Mouse (Mus musculus) ES-Bruce4 (cell line): ENCODE results near the gene Timmdc1. TPM values are rescaled to one million over a fixed set of nuclear protein-coding genes. Genes with fewer than 3 reads are reported as not detected.
A peak's percentile ranks its signal among the peaks of the same experiment; 100 is the strongest.

Source experiments
- H3K27ac ChIP-seq: 2 replicates; pipeline ENCODE4 v1.5.1; 2012; ENCODE audit warnings: low read length, inconsistent platforms; ENCODE audit not compliant: insufficient read depth
- H3K27me3 ChIP-seq: 2 replicates; pipeline ENCODE4 v1.6.1; 2012; ENCODE audit warnings: mild to moderate bottlenecking, low read length, inconsistent platforms; ENCODE audit not compliant: control insufficient read depth, poor library complexity, insufficient read depth, severe bottlenecking
- H3K36me3 ChIP-seq: 2 replicates; pipeline ENCODE4 v1.6.1; 2012; ENCODE audit warnings: inconsistent platforms, mild to moderate bottlenecking, low read length, moderate library complexity; ENCODE audit not compliant: control insufficient read depth, poor library complexity, insufficient read depth, severe bottlenecking
- H3K4me1 ChIP-seq: one replicate; pipeline ENCODE4 v1.8.1; 2011; ENCODE audit warnings: low read length; ENCODE audit not compliant: control insufficient read depth, insufficient read depth
- H3K4me3 ChIP-seq: 2 replicates; pipeline ENCODE4 v1.5.1; 2011; ENCODE audit warnings: low read depth, mild to moderate bottlenecking, low read length
- H3K9ac ChIP-seq: 2 replicates; pipeline ENCODE4 v1.6.1; 2012; ENCODE audit warnings: low read depth, mild to moderate bottlenecking, inconsistent platforms; ENCODE audit not compliant: poor library complexity, severe bottlenecking
- H3K9me3 ChIP-seq: replicated peaks from 2 replicates; pipeline ENCODE4 v1.6.1; 2012; ENCODE audit warnings: mild to moderate bottlenecking, low read length, inconsistent platforms; ENCODE audit not compliant: control insufficient read depth, poor library complexity, insufficient read depth, severe bottlenecking
- CTCF ChIP-seq: IDR thresholded peaks from one replicate; pipeline ENCODE4 v1.8.1; 2011; ENCODE audit warnings: low read depth, low read length
- EP300 ChIP-seq: IDR thresholded peaks from 2 replicates; pipeline ENCODE4 v1.6.1; 2011; ENCODE audit warnings: low read depth, low read length; ENCODE audit not compliant: insufficient read depth
- POLR2A ChIP-seq: IDR thresholded peaks from one replicate; pipeline ENCODE4 v1.8.1; 2011; ENCODE audit warnings: low read length; ENCODE audit not compliant: insufficient read depth
- polyA plus RNA-seq: library from polyadenylated mRNA; stranded (reverse); fragments of >200 nt; gene quantifications from 2 replicates; pipeline ENCODE4 v1.2.4, GENCODE M21; 2011; ENCODE audit warnings: low read depth; ENCODE audit not compliant: missing spikeins, insufficient read depth, insufficient read length

Gene Timmdc1
- polyA plus RNA-seq, 1 experiment: 46.4 TPM

DNA sequence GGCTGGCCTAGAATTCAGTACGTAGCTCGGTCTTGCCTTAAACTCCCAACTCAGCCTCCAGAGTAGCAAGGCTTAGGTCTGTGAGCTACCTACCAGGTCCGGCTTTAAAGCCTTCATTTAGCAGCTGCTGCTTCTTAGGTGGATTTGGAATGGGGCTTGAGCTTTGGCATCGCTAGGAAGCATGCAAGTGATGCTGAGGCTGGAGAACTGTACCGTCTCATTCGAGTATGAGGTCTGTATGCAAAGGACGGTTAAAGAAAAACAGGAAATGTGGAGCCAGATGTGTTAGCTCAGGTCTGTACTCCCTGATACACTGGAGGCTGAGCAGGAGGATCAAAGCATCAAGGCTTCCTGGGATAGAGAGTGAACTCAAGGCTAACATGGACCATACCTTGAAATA is 60.3 kb downstream of the Timmdc1 start:
- Histone ChIP-seq H3K4me3 (no peak overlapping the region), H3K4me1 (peaks cover 2% of the 10 kb centered on the region), H3K9ac (no peak overlapping the region), H3K27me3 (no peaks in the 10 kb centered on the region), H3K9me3 (no peaks in the 10 kb centered on the region), H3K27ac (no peak overlapping the region), H3K36me3 (no peaks in the 10 kb centered on the region)
- TF ChIP-seq CTCF: no peak
- TF ChIP-seq EP300: no peak
- TF ChIP-seq POLR2A: no peak

GRCm38 (mm10) chr16:38461749-38462148 is 60.7 kb downstream of the Timmdc1 start:
- no peaks in the 10 kb centered on the region for H3K36me3 ChIP-seq
- H3K4me3 ChIP-seq: no peak overlapping the region
- H3K27me3 ChIP-seq: no peaks in the 10 kb centered on the region
- no peaks in the 10 kb centered on the region for H3K9me3 ChIP-seq
- no peak for TF ChIP-seq POLR2A
- no peak for TF ChIP-seq EP300
- no peak for TF ChIP-seq CTCF
- H3K27ac ChIP-seq: no peak overlapping the region
- H3K9ac ChIP-seq: no peak overlapping the region
- peaks cover 2% of the 10 kb centered on the region for H3K4me1 ChIP-seq

DNA sequence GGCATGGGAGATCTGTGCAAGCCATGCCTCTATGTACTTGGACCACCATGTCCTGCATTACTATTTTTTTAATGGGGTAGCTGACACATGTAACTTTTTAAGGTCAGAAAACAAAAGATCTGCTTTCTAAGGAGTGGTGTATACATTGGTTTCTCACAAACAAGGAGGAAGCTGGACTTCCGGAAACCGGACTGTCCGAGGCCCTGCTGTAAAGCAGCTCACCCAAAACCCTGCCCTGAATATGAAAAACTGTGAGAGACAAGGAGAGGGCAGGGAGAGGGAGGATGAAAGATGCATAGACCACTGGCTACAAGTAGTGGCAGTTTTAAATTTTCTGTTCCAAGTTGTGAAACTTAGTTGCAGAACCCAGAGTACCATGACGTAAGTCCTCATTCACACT is 62.5 kb downstream of the Timmdc1 start:
- Histone ChIP-seq H3K36me3 (no peaks in the 10 kb centered on the region), H3K27me3 (no peaks in the 10 kb centered on the region), H3K4me1 (peaks cover 6% of the 10 kb centered on the region), H3K9me3 (no peaks in the 10 kb centered on the region), H3K27ac (no peak overlapping the region), H3K9ac (no peak overlapping the region), H3K4me3 (no peak overlapping the region)
- TF ChIP-seq CTCF (no peak), EP300 (no peak), POLR2A (no peak)

DNA sequence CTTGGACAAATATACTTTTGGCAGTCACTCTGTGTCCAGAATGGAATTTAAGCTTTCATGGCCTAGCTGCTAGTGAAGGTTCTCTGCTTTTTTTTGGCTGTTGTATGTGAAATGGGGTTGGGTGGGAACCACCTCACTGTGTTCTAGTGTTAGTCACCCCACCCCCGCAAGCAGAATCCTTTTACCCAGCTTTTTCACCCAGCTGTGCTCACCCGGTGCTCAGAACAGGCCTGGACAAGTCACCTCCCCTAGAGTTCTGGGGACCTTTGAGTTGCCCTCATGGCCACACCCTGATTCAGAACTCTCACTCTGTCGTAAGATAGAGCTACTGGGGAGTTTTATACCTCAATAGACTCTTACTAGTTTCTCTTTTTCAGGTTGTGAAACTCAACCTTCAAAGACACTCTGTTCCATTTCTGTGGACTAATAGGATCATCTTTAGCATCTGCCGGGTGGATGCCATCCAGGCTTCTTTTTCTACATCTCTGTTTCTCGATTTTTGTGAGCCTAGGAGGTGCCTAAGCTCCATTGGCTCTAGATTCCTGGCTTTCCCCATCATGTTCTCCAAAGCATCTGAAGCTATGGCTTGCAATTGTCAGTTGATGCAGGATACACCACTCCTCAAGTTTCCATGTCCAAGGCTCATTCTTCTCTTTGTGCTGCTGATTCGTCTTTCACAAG is 63.7 kb downstream of the Timmdc1 start:
- Histone ChIP-seq H3K36me3 (no peaks in the 10 kb centered on the region), H3K4me3 (no peak overlapping the region), H3K9ac (no peak overlapping the region), H3K9me3 (no peaks in the 10 kb centered on the region), H3K4me1 (peaks cover 6% of the 10 kb centered on the region), H3K27me3 (no peaks in the 10 kb centered on the region), H3K27ac (peak overlapping the region; percentile 76)
- TF ChIP-seq CTCF (no peak), POLR2A (no peak), EP300 (0 out of 2 replicates have a peak, but pooled peaks have one; percentile 55)

GRCm38 (mm10) chr16:38456812-38457567 is 65.5 kb downstream of the Timmdc1 start:
- H3K36me3 ChIP-seq: no peaks in the 10 kb centered on the region
- no peaks in the 10 kb centered on the region for H3K9me3 ChIP-seq
- no peak overlapping the region for H3K9ac ChIP-seq
- H3K27me3 ChIP-seq: no peaks in the 10 kb centered on the region
- no peak overlapping the region for H3K27ac ChIP-seq
- H3K4me3 ChIP-seq: no peak overlapping the region
- TF ChIP-seq POLR2A (no peak), CTCF (no peak), EP300 (no peak)
- H3K4me1 ChIP-seq: peaks cover 6% of the 10 kb centered on the region
